Mouse (Mus musculus): Measurements from ENCODE around the gene Pde12. TPM values are rescaled to one million over a fixed set of nuclear protein-coding genes. Genes with fewer than 3 reads are reported as not detected.
A peak's percentile ranks its signal among the peaks of the same experiment; 100 is the strongest.
"Not testable (repeated sequence)": the region's sequence is repeated elsewhere in the genome, so short reads cannot be mapped to it uniquely, and the experiment has no call there.

Pde12 gene
- total RNA-seq (2021): 10 to 100 TPM; 12.0 to 13.5 TPM

DNA sequence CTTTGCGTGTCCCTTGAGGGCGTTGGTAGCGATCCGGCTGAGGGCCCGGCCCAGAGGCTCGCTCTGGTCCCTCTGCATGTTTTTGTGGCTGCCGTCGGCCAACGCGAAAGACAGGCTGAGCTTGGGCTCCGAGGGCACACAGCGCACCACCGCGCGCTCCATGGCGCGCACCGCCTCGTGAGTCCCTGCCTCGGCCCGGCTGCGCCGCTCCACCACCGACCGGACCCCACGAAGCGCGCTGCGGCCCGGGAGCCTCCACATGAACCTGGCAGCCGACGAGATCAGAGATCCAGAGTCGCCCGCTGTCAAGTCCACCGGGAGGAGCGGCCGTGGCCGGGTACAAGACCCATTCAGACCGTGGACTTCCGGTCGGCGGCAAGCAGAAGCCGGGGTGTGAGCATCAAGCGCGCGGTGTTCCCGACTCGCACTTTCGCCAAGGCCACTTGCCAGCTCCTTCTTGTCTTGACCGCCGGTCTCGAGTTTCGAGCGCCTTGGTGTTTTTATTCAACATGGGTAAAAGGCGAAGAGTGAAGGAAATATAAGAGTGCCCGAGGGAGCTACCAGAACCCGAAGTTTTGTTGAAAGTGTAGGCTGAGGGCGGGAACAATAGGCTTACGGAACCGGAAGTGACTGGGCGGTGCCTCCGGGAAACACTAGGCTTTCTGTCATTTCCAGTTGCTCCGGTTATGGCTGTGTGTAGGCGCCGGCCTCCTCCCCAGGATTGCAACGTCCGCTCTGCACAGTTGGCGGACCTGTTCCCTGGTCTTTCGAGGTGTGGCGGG is at the start of gene Pde12:
Gene Pde12 (minus strand): TSS at position 592 of the 782 bp plus-strand sequence.
- peak; percentile 82 for DNase-seq
- intact Hi-C loops (cut with DNase I): loop anchor here (10.0 kb wide), 2 partner anchors 265 to 425 kb away; no protein-coding TSS in a partner anchor

GRCm38 (mm10) chr14:26705246-26705645 is 35.6 kb upstream of the Pde12 start:
- intact Hi-C loops (cut with DNase I): not testable (repeated sequence)

GRCm38 (mm10) chr14:26697912-26698311 is 28.2 kb upstream of the Pde12 start:
- no peak for DNase-seq
- intact Hi-C loops (cut with DNase I): no loop called here

More at GRCm38 (mm10) chr14:26705246-26705645, 35.6 kb upstream of the Pde12 start:
- not testable (repeated sequence) for DNase-seq

- intact Hi-C loops (cut with DNase I): no loop called here
- DNase-seq: no peak
Measured at GRCm38 (mm10) chr14:26692974-26693373, 23.3 kb upstream of the Pde12 start, which contains the start of gene Dnah12. Gene Dnah12, plus strand, starts transcription at chr14:26693274.

- intact Hi-C loops (cut with DNase I): no loop called here
- no peak for DNase-seq
Measured at GRCm38 (mm10) chr14:26691363-26691762, 21.7 kb upstream of the Pde12 start.

GRCm38 (mm10) chr14:26690727-26691126 is 21.0 kb upstream of the Pde12 start:
- DNase-seq: no peak
- intact Hi-C loops (cut with DNase I): no loop called here

- intact Hi-C loops (cut with DNase I): no loop called here
- DNase-seq: no peak
Measured at GRCm38 (mm10) chr14:26675791-26676190, 6.1 kb upstream of the Pde12 start.

GRCm38 (mm10) chr14:26675371-26675770 is 5.7 kb upstream of the Pde12 start:
- peak; percentile 22 for DNase-seq
- intact Hi-C loops (cut with DNase I): no loop called here

DNA sequence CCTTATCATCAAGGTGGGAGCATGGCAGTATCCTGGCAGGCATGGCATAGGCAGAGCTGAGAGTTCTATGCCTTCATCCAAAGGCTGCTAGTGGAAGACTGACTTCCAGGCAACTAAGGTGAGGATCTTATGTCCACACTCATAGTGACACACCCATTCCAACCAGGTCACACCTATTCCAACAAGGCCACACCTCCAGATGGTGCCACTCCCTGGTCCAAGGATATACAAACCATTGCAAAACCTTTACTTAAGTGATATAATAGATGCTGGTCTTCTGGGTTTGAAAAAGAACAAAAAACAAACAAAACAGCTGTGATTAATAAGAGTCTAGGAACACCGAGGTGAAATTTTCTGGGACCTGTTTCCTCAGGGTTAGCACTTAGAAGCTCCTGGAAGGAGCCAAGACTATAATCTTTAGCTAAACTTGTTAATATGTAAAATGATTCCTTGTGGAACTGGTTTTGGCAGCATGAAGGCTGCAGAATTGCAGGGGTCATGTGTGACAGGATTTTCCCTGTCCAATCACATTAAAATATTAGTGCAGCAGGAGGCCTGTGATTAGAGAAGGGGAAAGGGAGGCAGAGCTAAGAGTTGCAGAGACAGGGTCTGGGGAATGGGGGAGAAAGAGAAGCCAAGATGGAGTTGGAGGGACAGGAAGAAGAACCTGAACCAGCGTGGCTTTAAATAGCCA is 4.9 kb upstream of the Pde12 start:
- intact Hi-C loops (cut with DNase I): not testable (repeated sequence)

DNA sequence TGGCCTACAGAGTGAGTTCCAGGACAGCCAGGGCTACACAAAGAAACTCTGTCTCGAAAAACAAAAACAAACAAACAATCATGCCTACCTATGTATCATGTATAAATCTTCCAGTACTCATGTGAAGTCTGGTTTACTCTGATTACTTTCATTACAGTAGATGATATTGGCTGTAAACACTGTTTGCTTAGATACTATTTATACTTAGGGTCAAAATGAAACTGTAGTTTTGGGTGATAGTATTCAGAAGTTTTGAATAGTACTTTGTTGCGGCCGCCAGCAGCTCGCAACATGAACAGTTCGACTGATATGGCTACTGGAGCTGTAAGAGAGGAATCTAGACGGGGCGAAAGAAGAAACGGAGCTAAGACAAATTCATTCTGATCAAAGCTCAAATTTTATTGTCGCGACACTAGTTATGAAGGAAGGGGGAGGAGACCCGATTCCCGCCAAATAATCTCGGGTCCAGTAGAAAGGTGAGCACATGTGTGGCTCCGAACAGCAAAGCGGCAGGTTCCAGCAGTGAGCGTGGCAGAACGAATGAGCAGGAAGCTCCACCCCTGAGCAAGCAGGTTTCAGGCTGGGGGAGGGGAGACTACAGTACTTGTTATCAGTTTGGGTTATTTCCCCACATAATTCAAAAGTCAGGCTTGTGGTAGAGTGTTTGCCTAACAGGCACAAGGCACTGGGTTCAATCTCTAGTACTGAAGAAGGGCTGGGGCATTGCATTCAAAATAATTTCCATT is 2.4 kb upstream of the Pde12 start:
- DNase-seq; intact Hi-C loops (cut with DNase I): not testable (repeated sequence)

More for the DNA sequence above, 4.9 kb upstream of the Pde12 start:
- DNase-seq: not testable (repeated sequence)

DNA sequence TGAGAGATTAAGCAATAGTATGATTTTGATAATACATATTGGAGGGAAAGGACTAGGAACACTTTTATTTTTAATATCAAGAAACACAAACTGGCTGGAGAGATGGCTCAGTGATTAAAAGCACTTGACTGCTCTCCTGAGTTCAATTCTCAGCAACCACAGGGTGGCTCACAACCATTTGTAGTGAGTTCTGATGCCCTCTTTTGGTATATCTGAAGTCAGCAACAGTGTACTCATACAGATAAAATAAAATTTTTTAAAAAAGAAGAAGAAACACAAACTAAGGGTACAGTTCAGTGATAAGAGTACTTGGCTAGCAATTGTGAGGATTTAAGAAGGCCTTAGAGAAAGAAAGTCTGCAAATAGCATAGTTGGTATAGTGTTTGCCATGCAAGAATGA is 1.3 kb upstream of the Pde12 start:
- intact Hi-C loops (cut with DNase I): no loop called here
- DNase-seq: no peak

DNA sequence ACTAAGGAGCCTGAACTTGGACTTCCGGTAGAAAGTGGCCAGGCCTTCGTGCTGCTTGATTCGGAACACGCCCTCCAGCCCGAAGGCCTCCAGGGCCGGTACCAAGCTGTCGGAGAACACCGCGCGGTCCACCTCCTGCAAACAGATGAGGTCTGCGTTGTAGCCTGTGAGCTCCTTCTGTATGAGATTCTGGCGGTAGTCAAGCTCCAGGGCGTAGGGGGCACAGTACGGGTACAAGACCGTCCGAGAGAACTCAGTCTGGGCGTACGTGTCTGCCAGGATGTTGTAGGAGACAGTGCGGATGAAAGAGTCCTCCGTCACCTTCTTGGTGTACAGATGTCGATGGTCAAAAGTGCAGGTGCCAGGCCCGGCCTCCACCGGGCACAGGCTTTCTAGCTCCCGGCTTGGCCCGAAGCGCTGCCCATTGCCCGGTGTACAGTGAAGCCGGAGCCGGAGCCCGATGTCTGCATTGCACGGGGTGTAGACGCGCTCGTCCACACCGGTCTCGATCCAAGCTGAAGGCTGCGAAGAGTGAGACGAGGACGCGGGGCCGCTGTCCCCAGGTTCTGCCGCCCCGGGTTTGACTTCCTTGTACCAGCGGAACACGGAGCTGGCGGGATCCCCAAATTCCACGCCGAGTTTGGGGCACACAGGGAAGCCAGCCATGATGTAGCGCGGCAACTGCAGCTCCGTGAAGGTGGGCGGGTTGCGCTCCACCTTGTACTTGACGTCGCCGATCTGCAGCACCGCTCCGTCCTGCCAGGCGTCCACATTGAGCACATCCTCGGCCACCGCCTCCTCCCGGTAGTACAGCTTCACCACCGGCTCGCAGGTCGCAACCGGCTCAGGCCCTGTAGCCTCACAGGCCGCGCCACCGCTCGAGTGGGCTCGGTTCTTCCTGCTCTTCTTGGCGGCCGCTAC is 1.1 kb downstream of the Pde12 start:
- DNase-seq: peak; percentile 34
- intact Hi-C loops (cut with DNase I): loop anchor here (10.0 kb wide), 2 partner anchors 266 to 426 kb away; no protein-coding TSS in a partner anchor

GRCm38 (mm10) chr14:26667991-26668370 is 1.7 kb downstream of the Pde12 start:
- intact Hi-C loops (cut with DNase I): loop anchor here (10.0 kb wide), 2 partner anchors 267 to 427 kb away; no protein-coding TSS in a partner anchor
- DNase-seq: no peak

DNA sequence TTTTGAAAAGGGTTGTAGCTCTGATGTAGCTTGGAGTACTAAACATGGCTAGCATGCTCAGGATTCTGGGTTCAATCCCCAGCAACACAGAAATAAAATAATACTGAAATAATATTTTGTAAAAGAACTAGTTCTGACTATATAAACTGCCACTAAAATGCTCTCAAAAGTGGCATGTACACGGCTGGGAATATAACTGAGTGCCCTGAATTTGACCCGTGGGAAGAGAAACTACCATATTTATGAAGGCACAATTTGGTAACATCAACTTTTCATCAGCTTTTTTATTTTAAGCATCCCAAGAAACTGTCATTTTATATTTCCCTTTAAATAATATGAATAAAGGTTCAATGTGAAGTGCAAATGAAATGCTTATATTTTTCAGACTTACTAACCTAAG is 5.8 kb downstream of the Pde12 start:
- intact Hi-C loops (cut with DNase I): loop anchor here (10.0 kb wide), 2 partner anchors 271 to 431 kb away; no protein-coding TSS in a partner anchor
- DNase-seq: no peak

- DNase-seq: no peak
- intact Hi-C loops (cut with DNase I): loop anchor here (10.0 kb wide), 2 partner anchors 272 to 432 kb away; no protein-coding TSS in a partner anchor
Measured at GRCm38 (mm10) chr14:26662488-26662887, 7.2 kb downstream of the Pde12 start.

- no peak for DNase-seq
- intact Hi-C loops (cut with DNase I): loop anchor here (10.0 kb wide), 2 partner anchors 273 to 433 kb away; no protein-coding TSS in a partner anchor
Measured at GRCm38 (mm10) chr14:26662016-26662415, 7.7 kb downstream of the Pde12 start.

DNA sequence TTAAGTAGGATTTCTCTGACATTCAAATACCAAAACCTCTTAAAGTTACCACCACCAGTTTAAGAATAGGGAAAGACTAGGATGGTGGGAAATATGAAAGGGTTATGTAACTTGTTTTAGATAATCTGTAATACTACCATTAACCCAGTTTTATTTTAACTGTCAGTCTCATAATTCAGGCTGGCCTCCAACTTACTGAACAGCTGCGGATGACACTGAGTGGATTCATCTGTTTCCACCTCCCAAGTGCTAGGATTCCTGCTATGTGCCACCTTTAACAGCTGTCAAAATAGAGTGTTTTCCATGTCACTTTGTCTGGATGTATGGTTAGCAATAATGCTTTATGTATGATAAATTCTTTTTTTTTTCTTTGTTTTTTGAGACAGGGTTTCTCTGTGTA is 9.4 kb downstream of the Pde12 start:
- no peak for DNase-seq
- intact Hi-C loops (cut with DNase I): loop anchor here (10.0 kb wide), 2 partner anchors 275 to 435 kb away; no protein-coding TSS in a partner anchor

GRCm38 (mm10) chr14:26658178-26658577 is 11.5 kb downstream of the Pde12 start:
- no peak for DNase-seq

GRCm38 (mm10) chr14:26651901-26652300 is 17.8 kb downstream of the Pde12 start:
- intact Hi-C loops (cut with DNase I): loop anchor here (10.0 kb wide), 1 partner anchor 303 kb away; no protein-coding TSS in a partner anchor
- DNase-seq: no peak

More at GRCm38 (mm10) chr14:26658178-26658577, 11.5 kb downstream of the Pde12 start:
- intact Hi-C loops (cut with DNase I): loop anchor here (10.0 kb wide), 1 partner anchor 297 kb away; no protein-coding TSS in a partner anchor

All from left cerebral cortex, postnatal 4 days (tissue).